Mouse (Mus musculus) mouse embryonic stem cell (cell line): ENCODE measurements around the gene Ulk4.

Experiments
- in situ Hi-C, 2 experiments: fragments of 300-500 bp; cut with MboI; formaldehyde crosslinking; loops; 1 replicate in 1 of 2; 3 replicates in 1 of 2; pipeline ENCODE4 v1.14.3; 2019 to 2020; ENCODE audit warnings: low sequenced_read_pairs in 2 of 2, low pct_unique_long_range_greater_than_20kb in 1 of 2, mixed read lengths in 1 of 2; ENCODE audit not compliant: unreplicated experiment in 1 of 2

Ulk4 gene

DNA sequence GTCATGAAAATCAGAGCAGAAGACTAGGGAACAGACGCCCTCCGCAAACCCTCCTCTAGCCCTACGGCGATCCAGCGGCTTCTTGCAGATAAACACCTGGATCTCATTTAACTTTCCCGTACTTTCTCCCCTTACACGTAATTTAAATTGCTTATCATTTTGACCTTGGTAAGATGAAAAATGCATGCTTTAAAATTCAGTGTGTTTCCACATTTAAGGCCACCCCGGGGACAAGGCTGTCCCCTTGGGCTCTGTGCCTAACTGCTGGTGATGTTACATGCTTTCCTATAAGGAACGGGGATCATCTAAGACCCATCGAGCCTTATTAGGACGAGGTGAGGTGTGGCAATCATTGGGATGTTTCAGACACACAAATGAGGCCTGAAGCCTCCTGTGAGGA is 256.6 kb downstream of the Ulk4 start:
- in situ Hi-C loops: no loop called here

DNA sequence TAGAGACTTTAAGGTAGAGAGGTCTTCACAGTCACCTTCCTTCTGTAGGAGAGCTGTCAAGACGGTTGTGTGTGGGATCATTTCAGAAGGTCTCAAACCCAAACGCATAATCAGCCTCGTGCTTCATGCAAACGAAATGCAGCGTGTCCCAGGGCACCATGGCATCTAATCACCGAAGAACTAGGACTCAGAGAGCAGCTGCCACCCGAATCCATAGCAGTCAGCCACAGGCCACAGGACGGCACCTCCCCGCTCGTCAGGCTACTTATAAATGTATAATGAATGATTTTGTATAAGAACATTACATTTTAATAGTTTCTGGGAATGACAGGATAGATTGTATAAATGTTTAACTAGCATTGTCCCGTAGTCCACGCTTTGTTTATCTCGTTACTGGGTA is 257.1 kb downstream of the Ulk4 start:
- in situ Hi-C loops: no loop called here

DNA sequence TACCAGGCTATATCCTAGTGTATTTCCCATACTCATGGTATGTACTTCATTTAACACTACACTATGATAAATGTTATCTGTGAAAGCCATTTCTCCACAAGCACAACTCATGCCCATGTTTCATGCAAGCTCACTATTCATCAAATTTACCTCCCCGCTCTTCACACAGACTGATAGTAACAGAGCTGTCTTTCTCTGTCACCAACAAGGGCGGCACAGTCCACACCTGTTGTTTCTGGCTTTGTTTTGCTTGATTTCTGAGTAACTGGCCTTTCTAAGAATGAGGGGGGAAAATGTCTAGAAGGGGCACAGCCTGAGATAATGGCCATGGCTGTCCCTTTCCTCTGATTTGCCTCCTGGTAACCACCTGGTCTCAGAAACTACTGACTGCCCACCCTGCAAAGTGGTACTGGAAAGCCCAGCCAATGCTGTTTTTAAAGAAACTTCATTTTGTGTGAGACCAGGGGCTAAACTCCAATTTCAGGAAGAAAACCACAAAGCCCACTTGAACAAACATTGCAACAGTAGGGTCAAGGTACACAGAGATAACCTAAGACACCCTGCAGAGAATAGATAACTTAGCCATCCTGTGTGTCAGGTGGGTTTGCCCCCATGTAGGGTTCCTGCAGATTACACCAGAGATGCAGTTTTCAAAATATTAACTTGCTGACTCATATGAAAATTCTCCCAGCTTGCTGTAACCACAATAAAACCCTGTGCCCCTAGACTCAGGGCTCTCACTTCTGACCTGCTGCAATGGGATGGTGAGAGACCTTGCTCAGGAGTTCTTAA is 258.3 kb downstream of the Ulk4 start:
- in situ Hi-C loops: no loop called here

DNA sequence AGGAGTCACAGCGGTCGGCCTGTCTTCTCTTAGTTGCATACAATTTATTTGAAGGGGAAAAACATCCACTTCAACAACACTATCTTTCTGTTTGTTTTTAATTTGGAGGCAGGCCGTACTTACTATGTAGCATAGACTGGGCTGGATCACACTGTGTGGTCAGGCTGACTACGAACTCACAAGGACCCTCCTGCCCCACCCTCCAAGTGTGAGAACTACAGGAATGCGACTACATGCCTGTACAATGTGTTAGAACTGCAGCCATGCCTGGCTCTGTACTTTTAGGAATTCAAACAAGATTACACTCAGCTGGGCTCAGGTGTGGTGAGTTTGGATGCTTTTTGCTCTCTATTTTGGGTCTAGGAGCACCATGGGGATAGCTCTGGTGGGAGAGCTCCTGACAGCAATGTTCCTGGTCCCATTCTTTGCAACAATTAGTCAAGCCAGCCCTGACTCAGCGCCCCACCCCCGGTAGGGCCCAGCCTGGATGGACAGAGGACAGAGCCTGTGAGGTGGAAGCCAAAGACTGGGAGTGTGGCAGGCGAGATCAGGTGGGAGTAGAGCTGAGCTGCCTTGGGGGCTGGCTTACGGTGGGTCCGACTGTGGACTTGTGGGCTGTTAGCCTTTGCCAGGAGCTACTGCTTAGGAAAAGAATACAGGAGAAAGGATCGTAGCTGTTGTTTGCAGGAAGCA is 261.0 kb downstream of the Ulk4 start:
- in situ Hi-C loops: no loop called here

DNA sequence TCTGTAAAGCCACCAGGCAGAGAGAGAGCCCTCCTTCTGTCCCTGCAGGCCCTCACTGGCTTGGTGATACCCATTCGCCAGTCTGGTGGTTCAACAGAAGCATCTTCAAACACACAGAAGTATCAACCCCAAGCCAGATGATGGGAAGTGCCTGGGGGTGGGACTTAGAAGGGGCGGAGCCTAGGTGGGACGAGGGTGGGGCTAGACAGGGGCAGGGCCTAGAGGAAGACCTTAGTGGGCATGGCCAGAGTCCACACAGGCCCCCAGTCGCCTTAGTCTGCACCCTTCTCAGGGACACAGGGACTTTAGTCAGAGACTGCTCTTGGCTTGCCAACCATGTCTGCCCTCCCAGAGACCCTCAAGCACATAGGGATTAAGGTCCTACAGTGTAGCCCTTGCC is 265.5 kb downstream of the Ulk4 start:
- in situ Hi-C loops: no loop called here

DNA sequence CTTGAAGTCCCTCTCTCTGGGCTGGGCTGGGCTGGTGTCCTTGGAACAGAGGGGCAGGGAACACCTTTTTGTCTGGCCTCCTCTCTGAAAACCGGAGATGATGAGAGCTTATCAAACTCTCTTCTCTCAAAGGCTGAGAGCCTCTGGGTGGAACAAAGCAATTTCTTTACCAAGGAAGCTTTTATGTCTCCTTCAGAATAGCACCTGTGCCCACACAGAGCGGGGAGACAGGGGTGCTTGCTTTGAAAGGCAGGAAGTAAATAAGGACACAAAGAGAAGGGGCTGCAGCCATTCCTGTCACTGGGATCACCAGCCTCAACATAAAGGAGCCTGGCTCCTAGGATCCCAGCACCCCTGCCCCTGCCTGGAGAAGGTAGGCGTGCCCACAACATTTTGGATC is 266.5 kb downstream of the Ulk4 start:
- in situ Hi-C loops: no loop called here

DNA sequence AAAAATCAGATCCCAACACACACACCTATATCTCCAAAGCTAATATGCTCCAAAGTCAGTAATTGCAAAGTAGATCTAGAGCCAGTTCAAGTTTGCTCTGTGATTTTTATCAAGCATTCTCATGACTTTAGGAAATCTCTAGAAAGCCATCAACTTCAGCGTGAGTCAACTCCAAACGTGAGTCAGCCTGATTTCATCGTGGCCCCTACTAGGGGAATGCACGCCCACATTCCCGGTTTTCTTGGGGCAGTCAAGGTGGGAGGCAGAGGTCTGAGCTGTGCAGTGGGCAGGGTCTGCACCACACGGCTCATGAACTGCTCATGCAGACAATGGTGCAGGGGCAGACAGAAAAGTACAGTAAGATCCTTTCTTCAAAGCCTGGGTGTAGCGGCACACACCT is 271.0 kb downstream of the Ulk4 start:
- in situ Hi-C loops: no loop called here

DNA sequence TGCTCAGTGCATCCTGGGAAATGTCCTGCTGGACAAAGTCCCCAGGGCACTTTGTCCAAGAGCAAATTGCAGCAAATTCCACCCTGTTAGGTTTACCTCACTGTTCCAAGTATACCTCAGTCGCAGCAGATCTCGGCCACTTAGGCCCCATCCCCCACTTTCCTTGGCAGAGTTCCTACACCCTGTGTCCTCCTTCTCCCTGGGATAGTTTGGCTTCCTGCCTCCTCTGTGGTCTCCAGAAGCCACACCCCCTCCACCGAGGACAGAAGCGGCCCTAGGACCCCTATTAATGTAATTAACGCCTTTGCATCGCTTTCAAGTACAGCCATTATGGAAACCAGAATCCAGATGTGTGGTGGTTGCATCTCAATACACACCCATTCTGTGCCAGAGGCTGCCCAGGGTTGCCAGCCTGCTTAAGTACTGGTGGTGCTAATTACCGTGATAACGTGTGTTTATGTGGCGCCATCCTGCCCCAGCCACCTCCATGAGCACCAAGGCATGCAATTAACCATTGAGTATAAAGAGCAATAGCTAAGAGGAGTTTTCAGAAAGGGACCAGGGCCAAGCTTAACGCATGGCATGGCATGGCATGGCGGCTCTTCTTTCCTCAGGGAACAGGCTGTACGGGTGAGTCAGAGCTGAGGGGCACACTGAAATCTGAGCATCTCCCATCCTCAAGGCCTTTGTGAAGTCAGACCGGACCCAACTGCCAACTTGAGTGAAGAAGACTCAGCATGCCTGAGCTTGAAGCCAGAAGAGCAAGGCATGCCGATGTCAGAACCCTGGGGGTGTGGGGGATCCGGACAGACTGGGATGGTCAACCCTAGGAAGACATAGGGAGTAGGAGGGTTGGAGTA is 275.1 kb downstream of the Ulk4 start:
- in situ Hi-C loops: no loop called here

GRCm38 (mm10) chr9:121000641-121001320 is 276.2 kb downstream of the Ulk4 start:
- in situ Hi-C loops: no loop called here

DNA sequence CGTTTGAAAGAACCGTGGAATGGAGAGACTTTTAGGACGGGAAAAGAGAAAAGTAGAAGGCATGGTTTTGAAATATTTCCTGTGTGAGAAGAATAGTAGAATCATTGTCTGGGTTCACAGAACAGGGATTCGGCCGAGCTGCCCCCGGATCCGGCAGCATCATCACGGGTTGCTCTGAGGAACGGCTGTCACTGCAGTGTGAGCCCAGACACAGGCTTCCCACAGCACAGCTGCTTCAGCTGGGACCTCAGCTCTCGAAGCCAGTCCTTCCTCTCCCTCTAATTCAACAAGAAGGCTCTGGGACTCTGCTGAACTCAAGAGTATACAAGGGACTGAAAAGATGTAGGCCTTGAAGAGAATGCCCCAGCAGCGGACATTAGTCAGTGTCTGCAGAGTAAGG is 278.3 kb downstream of the Ulk4 start:
- in situ Hi-C loops: no loop called here

DNA sequence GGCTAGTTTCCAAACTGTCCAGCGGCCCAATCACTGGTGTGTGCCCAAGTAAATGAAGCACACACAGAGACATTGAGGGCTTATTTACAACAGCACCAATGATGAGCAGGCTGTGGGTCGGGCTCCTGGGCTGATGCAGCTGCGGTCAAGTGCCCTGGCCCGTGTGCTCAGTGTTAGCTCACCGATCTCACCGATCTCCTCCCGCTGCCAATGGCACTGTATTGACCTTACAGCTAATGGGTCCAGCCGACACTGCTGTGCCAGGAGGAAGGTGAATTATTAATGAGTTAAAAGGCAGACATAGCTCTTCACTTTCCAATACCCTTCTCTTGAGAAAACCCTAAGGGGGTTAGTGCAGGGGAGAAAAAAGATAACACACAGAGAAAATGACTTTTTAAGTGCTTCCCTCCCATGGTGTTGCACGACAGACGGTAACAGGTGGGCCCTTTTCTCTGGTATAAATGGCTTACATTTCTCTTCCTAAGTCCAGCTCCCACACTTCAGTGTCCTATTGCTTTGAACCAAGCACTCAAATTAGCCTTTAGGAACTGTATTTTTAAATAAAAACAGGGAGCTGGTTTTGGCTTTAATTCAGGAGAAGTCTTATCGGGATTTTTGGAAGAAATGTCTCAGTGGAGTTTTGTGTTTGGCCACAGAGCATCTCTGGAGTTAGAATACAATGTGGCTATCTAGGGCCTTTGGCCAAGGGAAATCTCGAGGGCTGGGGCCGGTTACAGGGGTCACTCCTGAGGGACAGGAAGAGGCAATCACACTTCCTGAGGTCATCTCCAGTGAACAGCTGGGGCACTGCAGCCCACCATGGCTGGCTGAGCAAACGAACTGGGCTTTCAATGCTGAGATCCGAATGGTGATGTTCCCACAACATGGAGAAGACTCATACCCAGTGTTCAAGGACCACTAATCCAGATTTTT is 282.5 kb downstream of the Ulk4 start:
- in situ Hi-C loops: no loop called here

DNA sequence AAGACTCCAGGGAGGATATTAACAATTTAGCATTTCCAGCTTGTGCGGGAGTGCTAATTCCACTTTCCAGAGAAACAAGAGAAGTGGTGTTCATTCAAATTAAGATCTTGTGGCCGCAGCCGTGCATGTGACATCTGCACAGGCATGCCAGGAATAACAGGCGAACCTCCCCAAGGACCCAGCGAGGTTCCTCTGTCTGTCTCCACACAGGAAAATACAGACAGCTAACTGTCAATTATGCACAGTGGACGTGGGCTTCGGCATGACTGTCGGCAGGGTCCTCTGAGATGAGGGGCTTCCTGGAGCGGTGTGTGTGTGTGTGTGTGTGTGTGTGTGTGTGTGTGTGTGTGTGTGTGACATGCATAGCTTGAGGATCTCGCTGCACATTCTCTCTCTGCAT is 284.0 kb downstream of the Ulk4 start:
- in situ Hi-C loops: no loop called here

- in situ Hi-C loops: no loop called here
These were observed 285.2 kb downstream of the Ulk4 start for GRCm38 (mm10) chr9:120991801-120992200.

- in situ Hi-C loops: no loop called here
These were observed 286.9 kb downstream of the Ulk4 start for GRCm38 (mm10) chr9:120989806-120990700.

- in situ Hi-C loops: no loop called here
These were observed 288.9 kb downstream of the Ulk4 start for GRCm38 (mm10) chr9:120988088-120988487.

GRCm38 (mm10) chr9:120986994-120987393 is 290.0 kb downstream of the Ulk4 start:
- in situ Hi-C loops: no loop called here

GRCm38 (mm10) chr9:120986255-120986654 is 290.7 kb downstream of the Ulk4 start:
- in situ Hi-C loops: no loop called here
